Mouse (Mus musculus) CH12.LX (cell line): ENCODE results near the gene Cish.

Experiments used
- CTCF ChIP-seq, 2 experiments: IDR thresholded peaks in 1 of 2; conservative IDR thresholded peaks in 1 of 2; 2 replicates each; pipeline ENCODE4 v1.5.1; 2011 to 2012; ENCODE audit warnings: low read depth in 2 of 2, low read length in 2 of 2, improper control_type of control experiment in 1 of 2, inconsistent platforms in 1 of 2, mild to moderate bottlenecking in 1 of 2, moderate library complexity in 1 of 2
- EP300 ChIP-seq: IDR thresholded peaks from 2 replicates; pipeline ENCODE4 v1.6.1; 2011; ENCODE audit warnings: low read length, improper control_type of control experiment
- HCFC1 ChIP-seq: IDR thresholded peaks from 2 replicates; pipeline ENCODE4 v1.6.1; 2012; ENCODE audit warnings: low read depth, mild to moderate bottlenecking, inconsistent platforms, low read length, improper control_type of control experiment
- MAFK ChIP-seq: IDR thresholded peaks from 2 replicates; pipeline ENCODE4 v1.6.1; 2011; ENCODE audit warnings: low read length, improper control_type of control experiment; ENCODE audit not compliant: insufficient replicate concordance
- MAX ChIP-seq: IDR thresholded peaks from 2 replicates; pipeline ENCODE4 v1.6.1; 2011; ENCODE audit warnings: low read length, improper control_type of control experiment
- MXI1 ChIP-seq: IDR thresholded peaks from 2 replicates; pipeline ENCODE4 v1.6.1; 2011; ENCODE audit warnings: mild to moderate bottlenecking, low read depth, low read length, improper control_type of control experiment
- NRF1 ChIP-seq: IDR thresholded peaks from 2 replicates; pipeline ENCODE4 v1.6.1; 2014; ENCODE audit warnings: low read depth, mild to moderate bottlenecking, inconsistent platforms, low read length, improper control_type of control experiment, moderate library complexity
- POLR2A ChIP-seq: IDR thresholded peaks from 2 replicates; pipeline ENCODE4 v1.6.1; 2011; ENCODE audit warnings: low read depth, mild to moderate bottlenecking, improper control_type of control experiment, low read length
- USF1 ChIP-seq: IDR thresholded peaks from 2 replicates; pipeline ENCODE4 v1.6.1; 2014; ENCODE audit warnings: low read depth, mild to moderate bottlenecking, inconsistent platforms, low read length, improper control_type of control experiment
- ZC3H11A ChIP-seq: IDR thresholded peaks from 2 replicates; pipeline ENCODE4 v1.6.1; 2012; ENCODE audit warnings: low read depth, mild to moderate bottlenecking, inconsistent platforms, low read length, improper control_type of control experiment
- ZNF384 ChIP-seq: IDR thresholded peaks from 2 replicates; pipeline ENCODE4 v1.6.1; 2012; ENCODE audit warnings: low read depth, low read length, improper control_type of control experiment, inconsistent platforms

- TF ChIP-seq NRF1 (no peak), POLR2A (no peak), CTCF (conservative IDR thresholded peaks at IDR 0.05 in 1 of 2, IDR thresholded peaks at IDR 0.05 in 1 of 2; ENCODE audit: low read depth in 2 of 2, low read length in 2 of 2) (no peak), EP300 (no peak), MXI1 (no peak), USF1 (no peak), MAX (no peak), ZC3H11A (no peak), ZNF384 (no peak), MAFK (no peak), HCFC1 (no peak)
Measured at GRCm38 (mm10) chr9:107250416-107251337, 45.1 kb upstream of the Cish start.
